Mouse (Mus musculus) gastrocnemius, postnatal 14 days (tissue): ENCODE results near the gene Zfp809. TPM values are rescaled to one million over a fixed set of nuclear protein-coding genes. Genes with fewer than 3 reads are reported as not detected.
A peak's percentile ranks its signal among the peaks of the same experiment; 100 is the strongest.
"Not testable (repeated sequence)": the region's sequence is repeated elsewhere in the genome, so short reads cannot be mapped to it uniquely, and the experiment has no call there.

Experiments
- DNase-seq: peaks from one replicate; pipeline ENCODE4 v3.0.0; 2021; ENCODE audit warnings: mixed read lengths
- intact Hi-C: fragments of 180-260 bp; cut with DNase I; formaldehyde crosslinking; loops from one replicate; pipeline ENCODE4 v1.15.1; 2025; ENCODE audit warnings: low total_unique reads
- long read RNA-seq, 2 experiments: library from polyadenylated mRNA; stranded (forward); transcript quantifications; one replicate each; pipeline ENCODE4 v2.0.0; 2021
- total RNA-seq, 2 experiments: library from RNA; stranded (reverse); gene quantifications; 2 replicates each; pipeline ENCODE4 v1.2.3; 2021

Gene Zfp809
- 1 to 10 TPM; 7.8 TPM for total RNA-seq
- long read RNA-seq, experiment 1: 0 reads
- long read RNA-seq, experiment 2, partial matches to known transcripts: 0 of 3 reads
- long read RNA-seq, experiment 2, other reads (novel, unspliced or antisense): 2 of 3 reads

DNA sequence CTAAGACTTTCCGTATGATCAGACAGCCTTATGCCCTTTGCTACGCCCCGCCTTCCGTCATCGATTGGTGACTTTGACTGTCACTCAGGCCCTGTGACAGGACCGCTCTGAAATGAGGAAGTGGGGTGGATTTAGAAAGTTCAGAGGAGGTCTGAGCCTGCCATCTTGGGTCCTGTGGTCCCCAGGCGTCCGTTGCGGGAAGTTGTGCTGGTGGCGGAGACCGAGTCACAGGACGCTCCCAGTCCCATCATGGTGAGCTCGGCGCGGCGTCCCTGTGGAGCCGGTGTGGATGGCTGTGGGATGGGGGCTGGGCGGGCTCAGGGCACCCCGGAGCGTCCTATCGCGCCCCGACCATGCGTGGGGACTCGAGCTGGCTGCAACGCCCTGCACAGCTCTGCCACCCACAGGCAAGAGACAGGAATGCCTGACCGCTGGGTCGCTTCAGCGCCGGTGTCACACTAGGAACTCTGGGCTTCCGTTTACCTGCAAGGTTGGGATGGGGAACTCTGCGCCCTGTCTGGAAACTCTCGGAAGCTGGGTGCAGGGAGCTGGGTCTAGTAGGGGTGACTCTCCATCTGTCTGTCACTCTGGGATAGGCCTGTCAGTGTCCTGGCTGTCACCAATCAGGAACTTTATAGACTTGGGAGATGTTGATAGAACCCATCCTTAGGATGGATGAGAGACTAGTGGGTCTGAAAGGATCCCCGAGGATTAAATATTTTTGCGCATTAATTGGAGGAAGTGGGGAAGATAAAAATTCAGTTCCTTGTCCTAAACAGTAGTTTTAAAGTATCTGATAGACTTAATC, at the start of gene Zfp809:
Zfp809 (plus strand) TSS at position 134 of the 808 bp plus-strand sequence.
- intact Hi-C loops: no loop called here
- DNase-seq: peak; percentile 99

DNA sequence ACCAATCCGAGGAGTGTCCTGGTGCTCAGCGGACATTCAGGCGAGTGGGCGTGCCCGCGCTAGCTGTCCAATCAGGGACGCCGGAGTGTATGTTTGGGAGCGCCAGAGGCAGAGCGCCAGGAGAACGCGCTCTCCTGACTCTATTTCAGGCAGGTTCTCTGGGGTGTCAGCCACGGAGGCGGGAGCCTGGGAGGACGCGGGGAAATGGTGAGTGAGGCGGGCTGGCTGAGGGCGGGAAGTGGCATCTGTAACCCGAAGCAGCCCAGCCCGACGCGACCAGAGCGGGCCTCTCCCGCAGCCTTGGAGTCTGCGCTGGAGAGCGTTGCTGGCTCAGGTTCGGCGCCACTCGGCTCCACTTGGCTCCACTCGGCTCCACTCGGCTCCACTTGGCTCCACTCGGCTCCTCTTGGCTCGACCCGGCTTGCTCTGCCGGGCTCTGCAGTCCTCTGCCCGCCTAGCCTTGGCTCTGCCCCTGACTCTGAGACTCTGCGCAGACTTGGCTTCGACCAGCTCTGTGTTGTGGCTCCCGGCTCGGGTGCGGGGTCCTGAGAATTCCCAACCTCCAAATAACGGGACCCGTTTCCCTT, 37.4 kb upstream of the Zfp809 start, which contains the start of gene Zfp872:
Zfp872 (plus strand) TSS at position 66 of the 587 bp plus-strand sequence.
- intact Hi-C loops: no loop called here

DNA sequence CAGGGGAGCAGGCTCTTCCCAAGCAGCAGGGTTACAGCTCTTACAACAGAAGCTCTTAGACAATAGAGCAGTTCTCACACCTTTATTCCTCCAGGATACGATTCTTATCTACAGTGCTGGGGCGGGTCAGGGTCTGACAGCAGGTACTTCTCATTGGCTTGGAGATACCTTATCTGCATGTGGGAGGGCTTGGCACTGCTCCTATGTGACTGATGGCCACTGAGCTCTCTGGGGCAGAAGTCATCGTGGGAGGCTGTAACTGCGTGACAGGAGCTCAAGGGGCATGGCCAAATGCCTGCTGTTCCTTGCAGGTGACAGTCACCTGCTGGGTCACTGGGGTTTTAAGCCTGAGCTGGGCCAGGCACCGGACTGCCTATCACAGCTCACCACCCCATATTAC, 29.1 kb upstream of the Zfp809 start:
- intact Hi-C loops: no loop called here
- no peak for DNase-seq

More for the DNA sequence above, 37.4 kb upstream of the Zfp809 start, which contains the start of gene Zfp872:
- peak; percentile 57 for DNase-seq

DNA sequence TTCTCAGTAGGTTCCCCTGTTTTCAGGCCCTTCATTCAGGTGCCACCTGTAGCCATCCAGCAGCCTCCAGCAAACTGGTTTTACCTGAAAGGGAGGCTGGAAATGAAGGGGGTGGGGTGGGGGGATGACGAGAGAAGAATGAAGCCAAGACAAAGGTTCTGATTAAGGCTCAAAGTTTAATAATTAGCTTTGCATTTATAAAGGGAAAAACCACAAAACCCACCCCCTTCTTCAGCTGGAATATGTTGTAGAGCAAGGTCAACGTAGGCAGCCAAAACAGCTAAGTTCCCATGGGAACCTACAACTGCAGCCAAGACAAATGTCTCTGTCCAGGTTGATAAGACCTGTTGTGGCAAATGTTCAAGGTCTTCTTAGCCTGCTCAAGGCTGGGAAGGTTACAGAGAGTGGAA, 11.7 kb upstream of the Zfp809 start:
- DNase-seq: no peak
- intact Hi-C loops: no loop called here

DNA sequence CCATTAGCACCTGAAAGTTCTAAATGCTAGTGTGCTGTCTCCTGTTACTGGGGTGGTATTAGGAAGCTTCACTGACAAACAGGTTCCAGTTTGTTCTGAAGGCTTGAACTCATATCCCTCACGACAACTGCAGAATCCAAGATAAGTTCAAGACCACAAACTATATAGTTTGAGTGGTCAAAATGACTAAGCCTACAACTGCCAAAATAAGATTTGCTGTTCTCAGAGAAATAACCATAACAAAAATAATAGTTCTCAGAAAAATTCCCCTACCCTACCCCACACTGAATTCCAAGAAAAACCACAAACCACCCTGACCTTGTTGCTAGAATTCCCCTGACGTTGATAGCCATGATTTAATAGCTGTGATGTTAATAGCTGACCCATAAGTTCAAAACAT, 11.0 kb upstream of the Zfp809 start:
- DNase-seq: no peak
- intact Hi-C loops: no loop called here

DNA sequence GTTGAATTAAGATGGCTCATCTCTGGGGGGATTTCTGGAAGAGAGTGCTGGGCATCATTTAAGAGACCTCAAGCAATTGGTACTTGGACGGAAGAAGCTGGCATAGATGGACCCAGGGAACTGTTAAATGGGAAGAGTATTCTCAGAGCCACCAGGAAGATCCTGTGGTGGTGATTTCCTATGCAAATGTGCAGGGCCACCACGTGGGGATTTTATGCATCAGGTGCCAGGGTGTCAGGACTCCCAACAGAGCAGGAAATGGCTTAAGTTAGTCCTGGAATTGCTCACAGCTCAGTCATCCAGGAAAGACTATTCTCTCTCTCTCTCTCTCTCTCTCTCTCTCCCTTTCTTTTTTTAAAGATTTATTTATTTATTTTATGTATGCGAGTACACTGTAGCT, 8.8 kb upstream of the Zfp809 start:
- DNase-seq: no peak
- intact Hi-C loops: no loop called here

DNA sequence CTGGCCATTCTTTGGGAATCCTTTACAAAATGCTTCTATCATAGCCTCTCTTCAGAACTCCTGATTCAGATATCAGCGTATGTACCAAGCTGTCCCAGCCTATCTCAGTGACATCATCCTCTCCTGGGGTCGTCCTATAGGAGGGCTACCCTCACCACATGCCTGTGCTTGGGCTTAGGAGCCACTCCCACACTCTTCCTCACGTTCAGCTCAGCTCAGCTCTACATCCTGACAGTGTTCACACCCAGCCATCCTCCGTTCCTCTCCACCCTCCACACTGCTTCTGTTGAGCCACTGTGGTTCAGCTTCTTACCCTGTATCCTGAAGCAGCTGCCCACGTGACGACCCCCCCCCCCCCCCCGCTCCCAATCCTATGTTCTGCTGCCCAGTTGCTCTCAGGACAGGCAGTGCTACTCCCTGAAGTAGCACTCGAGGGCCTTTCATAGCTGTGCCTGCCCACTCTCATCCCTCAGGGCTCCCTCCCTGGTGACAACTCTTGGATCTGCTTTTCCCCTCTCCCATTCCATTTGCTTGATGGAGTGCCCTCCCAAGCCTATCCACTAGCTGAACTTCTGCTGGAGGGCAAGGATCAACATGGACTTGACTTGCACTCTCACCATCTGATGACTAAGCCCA, 7.5 kb upstream of the Zfp809 start:
- no peak for DNase-seq
- intact Hi-C loops: no loop called here

DNA sequence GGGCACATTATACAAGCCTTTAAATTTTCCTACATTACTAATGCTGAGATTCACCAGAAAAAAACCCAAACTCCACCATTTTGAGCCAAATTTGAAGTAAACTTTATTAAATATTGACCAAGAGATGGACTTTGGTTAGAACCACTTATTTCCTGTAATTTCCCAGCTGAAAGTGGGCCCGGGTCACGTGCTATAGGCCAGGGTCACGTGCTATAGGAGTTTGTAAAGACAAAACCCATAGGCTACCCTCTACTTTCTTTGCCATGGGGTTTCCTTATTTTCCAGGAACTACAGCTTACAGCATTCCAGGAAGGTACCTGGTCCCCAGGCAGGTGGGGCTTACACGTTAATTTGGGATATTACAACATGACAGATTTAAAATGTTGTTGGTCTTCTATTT, 1.4 kb upstream of the Zfp809 start:
- intact Hi-C loops: no loop called here
- no peak for DNase-seq

DNA sequence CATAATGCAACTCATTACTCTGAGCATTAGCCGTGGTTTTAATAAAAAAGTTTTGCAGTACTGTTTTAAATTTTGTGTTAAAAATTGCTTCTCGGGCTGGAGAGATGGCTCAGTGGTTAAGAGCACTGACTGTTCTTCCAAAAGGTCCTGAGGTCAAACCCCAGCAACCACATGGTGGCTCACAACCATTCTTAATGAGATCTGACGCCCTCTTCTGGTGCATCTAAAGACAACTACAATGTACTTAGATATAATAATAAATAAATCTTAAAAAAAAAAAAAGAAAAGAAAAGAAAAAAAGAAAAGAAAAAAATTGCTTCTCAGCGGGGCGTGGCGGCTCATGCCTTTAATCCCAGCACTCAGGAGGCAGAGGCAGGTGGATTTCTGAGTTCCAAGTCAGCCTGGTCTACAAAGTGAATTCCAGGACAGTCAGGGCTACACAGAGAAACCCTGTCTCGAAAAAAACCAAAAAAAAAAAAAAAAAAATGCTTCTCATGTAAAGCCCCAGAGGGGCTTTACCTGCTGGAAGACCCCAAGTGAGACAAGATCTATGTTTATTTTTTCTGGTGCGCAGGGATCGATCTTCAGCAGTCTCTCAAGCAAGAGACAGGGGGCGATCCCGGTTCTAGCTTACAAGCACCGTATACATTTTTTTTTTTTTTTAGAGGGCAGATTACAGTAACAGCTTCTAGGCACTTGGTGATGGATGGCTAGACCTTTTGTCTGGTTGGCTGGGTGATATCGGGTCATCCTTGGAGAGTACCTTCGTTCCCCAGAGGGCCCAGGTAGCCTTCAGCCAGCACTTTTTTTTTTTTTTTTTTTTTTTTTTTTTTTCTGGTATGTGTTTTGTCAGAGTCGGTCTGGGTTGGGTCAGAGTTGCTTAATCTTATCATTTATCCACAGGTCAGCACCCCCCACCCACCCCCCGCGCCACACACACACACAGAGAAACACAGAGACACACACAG, 694 bp upstream of the Zfp809 start:
- no peak for DNase-seq
- intact Hi-C loops: no loop called here

DNA sequence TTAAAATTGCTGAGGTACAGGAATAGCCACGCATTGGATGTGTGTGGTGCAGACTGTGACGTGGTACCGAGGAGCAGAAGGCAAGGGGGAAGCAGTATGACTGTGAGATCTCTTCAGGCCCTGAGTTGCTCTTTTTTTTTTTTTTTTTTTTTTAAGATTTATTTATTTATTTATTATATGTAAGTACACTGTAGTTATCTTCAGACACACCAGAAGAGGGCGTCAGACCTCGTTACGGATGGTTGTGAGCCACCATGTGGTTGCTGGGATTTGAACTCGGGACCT, 817 bp downstream of the Zfp809 start:
- intact Hi-C loops, DNase-seq: not testable (repeated sequence)

DNA sequence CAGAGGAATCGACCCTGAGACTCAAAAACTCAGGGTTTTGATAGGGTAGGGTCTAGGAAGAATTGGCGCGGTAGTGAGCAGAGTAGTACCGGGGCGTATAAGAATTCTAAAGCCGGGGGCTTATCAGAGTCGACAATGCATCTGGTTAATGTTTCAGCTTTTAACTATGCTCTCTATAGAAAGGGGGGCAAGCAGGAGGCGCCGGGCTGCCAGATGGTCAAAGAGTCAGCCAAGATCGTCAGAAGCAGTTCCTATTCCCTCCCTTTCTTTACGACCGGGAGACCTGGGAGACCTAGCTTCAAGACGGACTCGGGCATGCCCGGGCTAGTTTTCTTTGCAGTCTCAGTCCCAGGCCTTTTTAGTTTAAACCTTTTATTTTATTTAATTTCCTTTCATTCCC, 1.3 kb downstream of the Zfp809 start:
- intact Hi-C loops: no loop called here
- DNase-seq: peak; percentile 38

DNA sequence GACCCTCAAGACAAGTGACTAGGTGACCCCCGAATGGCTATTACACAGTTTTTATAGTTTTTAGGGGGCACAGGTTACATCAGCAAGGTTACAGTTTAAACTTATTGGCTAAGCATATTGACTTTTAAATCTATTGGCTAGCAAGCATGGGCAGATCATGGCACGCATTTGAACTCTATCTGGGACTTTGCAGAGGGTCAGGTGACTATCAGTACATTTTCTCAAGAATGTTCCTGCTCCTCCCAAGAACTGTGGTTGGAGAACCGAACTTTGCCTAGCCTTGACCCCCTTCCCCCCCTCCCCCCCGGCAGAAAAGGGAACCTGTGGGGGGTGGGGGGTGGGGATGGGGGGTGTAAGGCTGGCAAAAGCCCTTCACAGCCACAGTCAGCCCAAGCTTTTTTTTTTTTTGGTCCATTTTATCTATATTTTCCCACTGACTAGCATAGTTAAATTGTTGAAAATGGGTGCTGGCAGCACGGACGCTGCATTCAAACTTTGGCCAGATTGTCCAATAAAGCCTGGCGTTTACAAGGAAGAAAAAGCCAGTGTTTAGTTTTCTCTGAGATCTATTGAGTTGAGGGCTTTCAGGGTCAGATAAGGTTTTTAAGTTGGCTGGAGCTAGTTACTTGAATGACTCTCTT, 4.0 kb downstream of the Zfp809 start:
- DNase-seq: no peak
- intact Hi-C loops: loop anchor here (10.0 kb wide), 1 partner anchor 85 kb away; no protein-coding TSS in a partner anchor

DNA sequence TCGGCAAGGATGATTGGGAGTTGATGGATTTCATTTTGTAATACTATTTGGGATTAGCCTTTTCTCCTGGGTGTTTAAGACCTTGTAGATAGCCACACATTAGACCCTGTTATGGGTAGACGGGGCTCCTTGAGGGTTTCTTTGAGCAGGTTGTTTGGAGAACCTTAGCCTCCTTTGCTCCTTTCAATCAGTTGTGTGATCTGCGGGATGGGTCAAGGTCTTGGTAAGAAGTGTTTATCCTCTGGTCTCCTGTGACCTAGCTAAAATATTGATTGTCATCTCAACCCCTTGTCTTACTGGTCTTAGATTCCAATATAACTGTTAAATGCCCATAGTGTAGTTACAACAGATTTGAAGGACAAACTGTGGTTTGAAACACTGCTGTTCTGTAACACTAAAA, 4.5 kb downstream of the Zfp809 start:
- intact Hi-C loops: loop anchor here (10.0 kb wide), 1 partner anchor 85 kb away; no protein-coding TSS in a partner anchor
- DNase-seq: no peak

DNA sequence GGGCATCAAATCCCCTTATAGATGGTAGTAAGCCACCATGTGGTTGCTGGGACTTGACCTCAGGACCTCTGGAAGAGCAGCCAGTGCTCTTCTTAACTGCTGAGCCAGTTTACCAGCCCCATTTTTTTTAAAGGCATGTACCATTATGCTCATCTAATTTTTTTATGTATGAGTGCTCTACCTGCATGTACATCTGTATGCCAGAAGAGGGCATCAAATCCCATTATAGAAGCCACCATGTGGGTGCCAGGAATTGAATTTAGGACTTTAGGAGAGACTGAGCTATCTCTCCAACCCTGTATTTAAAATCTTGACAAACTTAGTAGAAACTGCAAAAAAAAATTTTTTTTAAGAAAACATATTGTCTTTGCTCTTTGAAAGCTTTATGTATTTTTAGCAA, 5.0 kb downstream of the Zfp809 start:
- DNase-seq: no peak
- intact Hi-C loops: loop anchor here (10.0 kb wide), 1 partner anchor 84 kb away; no protein-coding TSS in a partner anchor

DNA sequence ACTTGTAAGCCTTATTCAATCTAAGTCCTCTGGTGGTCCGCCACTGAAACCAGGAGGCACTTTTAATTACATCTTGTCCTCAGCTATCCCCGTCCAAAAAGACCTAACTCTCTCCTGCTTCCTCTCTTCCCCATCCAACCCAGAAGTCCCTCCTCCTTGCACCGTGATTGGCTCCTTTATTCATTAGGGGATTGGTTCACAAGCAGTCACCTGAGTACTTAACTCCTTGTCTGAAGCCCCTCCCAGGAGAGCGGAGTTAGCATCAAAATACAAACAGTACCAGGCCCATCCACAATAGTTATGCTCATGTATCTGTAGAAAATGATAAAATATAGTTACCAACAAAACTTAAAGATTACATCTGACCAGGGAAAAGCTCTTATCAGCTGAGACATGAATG, 14.5 kb downstream of the Zfp809 start:
- DNase-seq: no peak
- intact Hi-C loops: no loop called here

DNA sequence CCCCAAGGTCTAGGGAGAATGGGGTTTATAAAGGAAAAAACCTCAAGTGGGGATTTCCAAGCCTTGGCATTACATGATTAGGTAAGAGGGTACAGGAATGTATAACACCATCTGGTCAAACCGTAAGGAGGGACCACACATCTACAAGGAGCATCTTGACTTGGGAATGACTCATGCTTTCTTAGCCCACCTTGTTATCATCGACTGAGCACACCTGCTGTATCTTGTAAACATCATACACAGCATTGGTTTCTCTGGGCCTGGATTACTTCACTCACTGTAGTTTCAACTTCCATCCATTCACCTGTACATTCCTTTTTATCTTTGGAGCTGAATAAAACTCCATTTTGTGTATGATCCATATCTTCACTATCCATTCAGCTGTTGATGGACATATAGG, 18.7 kb downstream of the Zfp809 start:
- intact Hi-C loops: no loop called here
- DNase-seq: no peak

DNA sequence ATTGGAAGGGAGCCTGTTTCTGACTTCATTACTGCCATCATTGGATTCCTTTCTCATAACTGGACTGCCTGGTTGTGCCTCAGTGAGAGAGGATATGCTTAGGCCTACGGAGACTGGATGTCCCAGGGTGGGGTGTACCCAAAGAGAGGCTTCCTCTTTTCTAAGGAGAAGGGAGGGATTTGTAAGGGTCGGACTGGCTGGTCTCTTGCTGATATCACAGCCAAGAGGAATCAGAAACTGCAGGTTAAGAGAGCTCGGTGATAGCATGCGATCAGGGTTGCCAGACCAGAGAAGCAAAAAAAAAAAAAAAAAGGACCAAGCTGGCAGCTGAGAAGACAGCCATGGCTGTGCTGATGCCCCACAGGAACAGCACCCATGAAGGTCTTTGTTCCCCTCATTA, 31.1 kb downstream of the Zfp809 start:
- no peak for DNase-seq
- intact Hi-C loops: no loop called here

DNA sequence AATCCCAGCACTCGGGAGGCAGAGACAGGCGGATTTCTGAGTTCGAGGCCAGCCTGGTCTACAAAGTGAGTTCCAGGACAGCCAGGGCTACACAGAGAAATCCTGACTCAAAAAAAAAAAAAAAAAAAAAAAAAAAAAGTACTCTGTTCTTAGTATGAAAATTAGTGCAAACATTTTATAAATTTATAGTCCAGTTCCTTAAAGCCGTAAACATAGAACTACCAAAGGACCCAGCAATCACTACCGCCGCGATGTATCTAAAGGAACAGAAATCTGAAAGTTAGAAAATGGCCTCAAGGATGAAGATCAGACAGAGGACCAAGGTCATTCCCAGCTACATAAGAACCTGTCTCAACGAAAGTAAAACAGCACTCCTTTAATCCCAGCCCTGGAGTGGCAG, 33.3 kb downstream of the Zfp809 start:
- intact Hi-C loops: no loop called here
- DNase-seq: no peak
